Mouse (Mus musculus): Measurements from ENCODE around the gene Zfp746. TPM values are rescaled to one million over a fixed set of nuclear protein-coding genes. Genes with fewer than 3 reads are reported as not detected.

The Zfp746 gene
- polyA plus RNA-seq, 1 experiment = 11.9 TPM

DNA sequence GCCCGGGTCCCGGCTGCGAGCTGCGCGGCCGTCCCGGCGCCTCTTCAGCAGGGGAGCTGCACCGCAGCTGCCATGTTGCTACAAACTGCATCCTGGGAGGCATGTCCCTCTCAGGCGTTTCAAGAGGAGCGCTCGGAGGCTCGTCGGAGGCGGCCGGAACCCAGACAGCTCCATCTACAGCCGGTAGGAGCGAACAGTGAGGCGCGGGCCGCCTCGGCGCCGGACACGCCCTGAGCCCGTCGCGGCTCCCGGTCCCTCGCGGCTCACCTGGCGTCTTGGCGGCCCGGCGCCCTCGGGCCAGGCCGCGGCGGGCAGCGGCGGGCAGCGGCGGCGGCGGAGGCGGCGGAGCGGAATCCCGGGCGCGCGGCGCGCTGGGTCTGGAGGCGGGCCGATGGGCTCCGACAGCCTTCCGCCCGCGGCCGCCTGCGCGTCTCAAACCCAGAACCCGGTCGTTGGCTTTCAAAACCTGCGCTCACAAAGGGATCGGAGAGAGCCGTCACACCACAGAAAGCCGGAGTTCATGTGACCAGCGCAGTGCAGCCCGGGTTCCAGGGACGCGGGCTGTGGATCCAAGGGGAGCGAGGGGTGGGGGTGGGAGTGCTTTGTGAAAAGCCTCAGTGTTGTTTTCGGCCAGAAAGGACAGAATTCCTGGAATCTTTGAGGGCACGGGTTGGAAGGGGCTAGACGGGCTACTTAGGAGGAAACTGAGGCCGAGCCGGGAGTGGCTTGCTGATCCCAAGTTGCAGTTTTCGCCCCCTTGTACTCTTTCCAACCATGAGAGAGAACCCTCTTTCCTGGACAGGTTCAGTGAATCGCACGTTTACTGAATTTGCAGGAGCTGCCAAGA is 37.7 kb downstream of the Zfp746 start, which contains the start of gene Zfp777:
Zfp777 (minus strand) TSS at position 486 of the 847 bp plus-strand sequence.
- 1% methylated on average over 80 of the region's 82 CpGs for WGBS
- DNase-seq (ENCODE audit: low read depth, low spot score) = peak; percentile 39

DNA sequence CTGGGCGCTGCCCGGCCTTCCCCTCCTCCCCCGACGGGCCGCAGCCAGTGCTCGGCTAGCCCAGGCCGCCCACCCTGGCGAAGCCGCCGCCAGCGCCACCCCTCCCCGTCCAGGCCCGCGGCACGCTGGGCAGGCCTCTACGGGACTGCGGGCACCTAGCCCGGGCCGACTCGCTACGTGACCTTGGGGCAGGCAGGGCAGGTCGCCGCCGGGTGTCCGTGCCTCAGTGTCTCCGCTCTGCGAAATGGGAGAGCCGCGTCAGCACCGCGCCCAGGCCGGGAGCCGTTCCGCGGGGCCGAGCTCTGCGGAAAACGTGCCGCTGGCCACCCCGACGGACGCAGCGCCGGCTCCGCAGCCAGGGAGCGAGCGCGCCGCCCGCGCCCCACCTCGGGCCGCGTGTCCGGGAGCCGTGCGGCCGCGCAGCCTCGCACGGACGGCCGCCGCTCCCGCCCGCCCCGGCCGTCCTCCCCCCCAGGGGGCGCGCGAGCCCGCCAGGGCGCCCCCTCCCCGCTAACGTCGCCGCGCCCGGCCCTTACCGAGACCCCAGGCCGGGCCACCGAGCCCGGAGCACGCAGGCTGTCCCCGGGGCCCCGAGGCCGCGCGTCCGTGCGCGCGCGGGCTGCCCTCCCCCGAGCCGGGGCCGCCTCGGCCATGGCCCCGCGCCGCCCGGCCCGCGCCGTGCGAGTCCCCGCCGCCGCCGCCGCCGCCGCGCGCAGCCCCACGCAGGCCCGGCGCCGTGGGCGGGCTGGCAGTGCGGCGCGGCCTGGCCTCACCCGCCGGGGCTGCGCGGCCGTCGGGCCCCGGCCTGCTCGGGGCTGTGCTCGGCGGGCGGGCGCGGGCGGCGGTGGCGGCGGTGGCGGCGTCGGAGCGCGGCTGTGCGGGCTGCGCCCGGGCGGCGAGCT is 38.7 kb downstream of the Zfp746 start:
- no peak for DNase-seq (ENCODE audit: low read depth, low spot score)
- WGBS = 9% methylated on average over 138 of the region's 150 CpGs

GRCm38 (mm10) chr6:48047114-48047449 is 39.3 kb downstream of the Zfp746 start:
- 4% methylated on average over 12 of the region's 12 CpGs for WGBS
- no peak for DNase-seq (ENCODE audit: low read depth, low spot score)

DNA sequence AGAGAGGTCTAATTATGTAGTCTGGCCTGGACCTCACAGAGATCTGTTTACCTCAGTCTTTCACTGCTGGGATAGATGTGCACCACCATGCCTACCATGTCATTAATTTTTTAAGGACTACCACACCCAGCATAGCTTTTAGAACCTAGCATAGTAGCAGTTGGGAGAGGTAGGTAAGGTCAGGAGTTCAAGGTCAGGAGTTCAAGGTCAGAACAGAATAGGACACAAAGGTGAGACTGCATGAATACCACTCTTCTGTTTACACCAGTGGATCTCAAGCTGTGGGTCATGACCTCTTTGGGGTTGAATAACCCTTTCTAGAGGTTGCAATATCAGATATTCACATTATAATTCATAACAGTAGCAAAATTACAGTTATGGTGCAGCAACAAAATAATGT is 53.7 kb downstream of the Zfp746 start:
- DNase-seq (ENCODE audit: low read depth, low spot score) = no peak

GRCm38 (mm10) chr6:48025905-48026660 is 60.3 kb downstream of the Zfp746 start:
- 88% methylated on average over 10 of the region's 10 CpGs for WGBS
- DNase-seq (ENCODE audit: low read depth, low spot score) = no peak

DNA sequence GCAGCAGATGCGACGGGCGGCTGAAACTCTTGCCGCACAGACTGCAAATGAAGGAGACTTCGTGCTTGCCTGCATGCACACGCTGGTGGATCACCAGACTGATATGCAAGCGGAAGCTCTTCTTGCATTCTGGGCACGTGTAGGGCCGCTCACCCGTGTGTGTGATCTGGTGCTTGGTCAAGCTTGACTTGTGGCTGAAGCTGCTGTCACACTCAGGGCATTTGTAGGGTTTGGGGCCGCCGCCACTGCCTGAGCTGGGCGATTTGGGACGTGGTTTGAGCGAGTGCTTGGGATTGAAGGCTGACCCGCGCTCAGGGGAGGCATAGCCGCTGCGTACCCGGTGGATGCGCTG is 61.4 kb downstream of the Zfp746 start:
- no peak for DNase-seq (ENCODE audit: low read depth, low spot score)
- WGBS = 92% methylated on average over 21 of the region's 21 CpGs

DNA sequence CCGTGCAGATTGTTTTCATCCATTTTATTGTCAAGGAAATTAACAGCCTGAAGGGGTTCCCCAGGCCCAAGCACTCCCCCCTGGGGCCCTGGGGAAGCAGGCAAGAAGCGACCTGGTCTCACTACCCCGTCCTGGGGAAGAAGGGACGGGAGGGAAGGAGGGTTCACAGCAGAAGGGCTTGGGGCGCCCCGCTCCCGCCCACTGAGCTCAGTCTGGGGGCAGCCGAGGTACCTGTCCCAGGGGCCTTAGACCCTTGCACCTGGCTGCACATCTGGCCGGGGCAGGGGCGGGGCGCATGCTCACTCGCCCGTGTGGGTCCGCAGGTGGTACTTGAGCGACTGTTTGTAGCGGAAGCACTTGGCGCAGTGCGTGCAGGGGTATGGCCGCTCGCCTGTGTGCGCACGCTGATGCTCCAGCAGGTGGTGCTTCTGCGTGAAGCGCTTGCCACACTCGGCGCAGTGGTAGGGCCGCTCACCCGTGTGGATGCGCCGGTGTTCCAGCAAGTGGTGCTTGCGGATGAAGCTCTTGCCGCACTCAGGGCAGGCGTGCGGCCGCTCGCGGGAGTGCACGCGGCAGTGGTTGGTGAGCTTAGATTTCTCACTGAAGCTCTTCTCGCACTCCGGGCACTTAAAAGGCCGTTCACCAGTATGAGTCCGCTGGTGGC is 61.9 kb downstream of the Zfp746 start:
- DNase-seq (ENCODE audit: low read depth, low spot score) = no peak
- WGBS = 95% methylated on average over 43 of the region's 43 CpGs

DNA sequence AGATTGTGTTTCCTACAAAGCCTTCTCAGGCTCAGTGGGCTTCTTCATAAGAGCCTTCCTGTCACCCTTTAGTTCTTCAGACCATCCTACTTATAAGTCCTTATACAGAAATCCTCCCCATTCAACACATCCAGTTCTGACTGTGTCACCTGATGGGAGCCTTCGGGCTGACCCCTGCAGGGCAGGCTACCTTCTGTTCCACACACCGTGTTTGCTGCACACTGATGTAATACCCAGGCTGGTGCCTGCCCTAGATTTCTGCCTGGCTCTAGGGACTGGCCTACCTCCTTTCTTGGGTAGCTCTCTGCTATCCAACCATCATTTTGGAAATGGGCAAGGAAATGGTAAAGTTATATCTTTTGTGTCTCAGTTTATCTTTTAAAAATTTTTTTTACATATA is 63.7 kb downstream of the Zfp746 start:
- 84% methylated on average over 2 of the region's 2 CpGs for WGBS

DNA sequence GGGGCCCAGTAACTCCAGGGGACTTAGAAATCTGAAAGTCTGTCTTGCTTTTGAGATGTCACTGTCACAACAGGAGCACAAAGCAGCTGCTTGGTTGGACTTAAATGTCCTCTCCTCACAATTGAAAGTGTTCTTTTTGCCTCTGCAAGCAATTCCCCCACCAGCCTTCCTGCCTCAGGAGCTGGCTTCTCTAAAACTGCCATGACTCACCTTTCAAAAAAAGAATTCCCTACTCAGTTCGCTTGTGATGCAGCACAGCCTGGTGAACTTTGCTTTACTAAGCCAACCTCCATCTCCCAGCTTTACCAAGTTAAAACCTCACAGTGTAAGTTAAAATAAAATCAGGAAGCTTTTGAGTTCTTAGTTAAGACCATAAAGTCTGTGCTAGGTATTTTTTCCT is 64.7 kb downstream of the Zfp746 start:
- 55% methylated on average over 1 of the region's 1 CpGs for WGBS
- no peak for DNase-seq (ENCODE audit: low read depth, low spot score)

More for the DNA sequence above, 63.7 kb downstream of the Zfp746 start:
- DNase-seq (ENCODE audit: low read depth, low spot score) = no peak

DNA sequence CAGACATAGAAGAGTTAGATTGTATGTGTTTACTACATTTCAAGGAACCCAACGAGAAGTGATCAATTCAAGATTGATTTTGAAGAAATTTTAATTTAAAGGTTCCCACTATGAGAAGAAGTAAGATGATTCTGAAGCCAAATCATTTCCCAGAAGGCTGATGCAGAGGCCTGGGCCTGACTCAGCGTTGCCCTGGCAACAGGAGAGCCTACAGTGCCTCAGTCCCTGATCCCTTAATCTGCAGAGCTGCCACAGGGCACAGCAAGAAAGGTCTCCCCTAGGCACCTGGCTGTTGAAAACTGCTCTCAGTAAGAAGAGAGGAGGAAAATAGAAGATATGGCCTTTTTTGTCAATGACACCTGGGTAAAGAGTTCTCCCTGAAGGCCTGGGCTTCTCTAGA is 66.4 kb downstream of the Zfp746 start:
- 94% methylated on average over 2 of the region's 2 CpGs for WGBS

DNA sequence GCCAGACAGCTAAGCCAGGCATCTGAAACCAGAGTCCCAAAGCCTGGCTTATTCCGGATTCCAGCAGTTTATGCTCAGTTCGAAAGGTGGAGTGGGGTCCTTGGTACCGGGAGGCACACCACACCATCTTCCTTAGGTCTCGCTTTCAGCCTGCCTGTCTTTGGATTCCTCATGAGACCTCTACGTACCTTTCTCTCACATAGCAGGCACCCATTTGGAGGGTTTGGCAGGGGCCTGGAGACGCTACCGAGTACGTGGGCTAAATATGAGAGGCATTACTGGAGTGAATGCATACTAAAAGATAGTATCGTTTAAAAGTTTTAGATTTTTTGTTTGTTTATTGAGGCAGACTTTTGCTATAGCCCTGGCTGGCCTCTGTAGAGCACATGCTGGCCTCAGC is 69.6 kb downstream of the Zfp746 start:
- DNase-seq (ENCODE audit: low read depth, low spot score) = no peak
- WGBS = 93% methylated on average over 9 of the region's 9 CpGs

More for the DNA sequence above, 66.4 kb downstream of the Zfp746 start:
- DNase-seq (ENCODE audit: low read depth, low spot score) = no peak

GRCm38 (mm10) chr6:48016090-48016521 is 70.3 kb downstream of the Zfp746 start:
- peak; percentile 16 for DNase-seq (ENCODE audit: low read depth, low spot score)
- WGBS = under 1% methylated on average over 24 of the region's 24 CpGs

Other genes with a start within 250 kb of the Zfp746 start
- gene Zfp282, start 209.4 kb downstream of the Zfp746 start, polyA plus RNA-seq (2012; rRNA removed) = 6.0 and 7.1 TPM in 2 replicates
- 7.3 and 8.3 TPM in 2 replicates for gene Zfp212, start 166.1 kb downstream of the Zfp746 start, polyA plus RNA-seq (2012; rRNA removed)
- gene Zfp956, start 133.2 kb downstream of the Zfp746 start, polyA plus RNA-seq (2012; rRNA removed) = 8.2 and 10.7 TPM in 2 replicates
- 11.7 and 12.4 TPM in 2 replicates for gene Zfp777, start 37.7 kb downstream of the Zfp746 start, polyA plus RNA-seq (2012; rRNA removed)

Data from large intestine, adult 2 months (tissue).